Mouse (Mus musculus) kidney, embryonic 14.5 days (tissue): ENCODE measurements at regions not wholly inside any gene's neighbourhood (a gene's known extent, or its start where the extent isn't known, plus 50 kb on each side); places are given as distances from the start of the nearest gene placed in this dataset.

Source experiments
- ATAC-seq: fragments of 200-750 bp; cut with Nextera tagmentation; 2 replicates; pipeline ENCODE4 v1.8.0; 2017; ENCODE audit warnings: moderate number of reproducible peaks, mild to moderate bottlenecking, moderate TSS enrichment, moderate library complexity; ENCODE audit not compliant: low FRiP score, low TSS enrichment
- H3K27ac ChIP-seq: fragments of 300-500 bp; sonication (generic); 2 replicates; pipeline ENCODE4 v1.5.1; 2014; ENCODE audit warnings: low read depth, mild to moderate bottlenecking, low read length, moderate library complexity, mixed read lengths
- H3K27me3 ChIP-seq: fragments of 300-500 bp; sonication (generic); 2 replicates; pipeline ENCODE4 v1.6.1; 2014; ENCODE audit warnings: mild to moderate bottlenecking, low read length; ENCODE audit not compliant: control insufficient read depth, insufficient read depth
- H3K36me3 ChIP-seq: fragments of 300-500 bp; sonication (generic); 2 replicates; pipeline ENCODE4 v1.6.1; 2014; ENCODE audit warnings: low read length, mixed read lengths; ENCODE audit not compliant: control insufficient read depth, insufficient read depth
- H3K4me1 ChIP-seq: fragments of 300-500 bp; sonication (generic); 2 replicates; pipeline ENCODE4 v1.6.1; 2014; ENCODE audit warnings: low read length, mixed read lengths; ENCODE audit not compliant: control insufficient read depth, insufficient read depth
- H3K4me2 ChIP-seq: fragments of 300-500 bp; sonication (generic); replicated peaks from 2 replicates; pipeline ENCODE4 v1.6.1; 2014; ENCODE audit warnings: low read depth, mild to moderate bottlenecking, low read length
- H3K4me3 ChIP-seq: fragments of 300-500 bp; sonication (generic); 2 replicates; pipeline ENCODE4 v1.5.1; 2014; ENCODE audit warnings: mild to moderate bottlenecking, low read length
- H3K9ac ChIP-seq: fragments of 300-500 bp; sonication (generic); 2 replicates; pipeline ENCODE4 v1.6.1; 2014; ENCODE audit warnings: low read depth, mild to moderate bottlenecking, low read length, moderate library complexity
- H3K9me3 ChIP-seq: fragments of 300-500 bp; sonication (generic); 2 replicates; pipeline ENCODE4 v1.6.1; 2016; ENCODE audit warnings: low read length; ENCODE audit not compliant: control insufficient read depth
- WGBS: fragments of 180-500 bp; shearing (Covaris S2); extraction: QIAGEN DNeasy Blood & Tissue Kit; methylation state at CpG from one replicate; pipeline ENCODE4 v1.1.7; 2014; 5-methylcytosine and 5-hydroxymethylcytosine counted together

DNA sequence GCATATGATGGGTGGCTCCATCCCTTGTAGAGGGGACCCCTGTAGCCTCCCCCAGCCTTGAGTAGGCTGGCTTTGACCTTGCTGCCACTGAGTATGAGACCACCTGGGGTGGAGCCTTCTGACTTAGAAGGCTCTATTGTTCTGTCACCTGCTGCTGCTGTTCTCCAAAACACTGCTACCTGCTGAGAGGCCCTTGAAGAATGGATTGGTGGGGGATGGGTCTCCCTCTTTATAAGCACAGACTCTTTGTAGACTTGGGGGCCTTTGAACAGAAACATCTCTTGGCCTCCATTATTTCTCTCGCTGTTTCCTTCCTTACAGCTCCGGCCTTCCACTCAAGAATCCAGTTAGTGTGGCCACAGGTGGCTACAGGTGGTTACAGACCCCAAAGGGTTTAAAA lies 576.1 kb upstream of the 4930452B06Rik start:
- no peak overlapping the region for H3K9ac ChIP-seq
- no peak for ATAC-seq
- no peaks in the 10 kb centered on the region for H3K36me3 ChIP-seq
- no peaks in the 10 kb centered on the region for H3K9me3 ChIP-seq
- H3K4me2 ChIP-seq: no peak overlapping the region
- H3K27ac ChIP-seq: no peak overlapping the region
- WGBS: 51% methylated on average over 2 of the region's 2 CpGs
- H3K27me3 ChIP-seq: no peaks in the 10 kb centered on the region
- H3K4me1 ChIP-seq: no peaks in the 10 kb centered on the region
- no peak overlapping the region for H3K4me3 ChIP-seq

GRCm38 (mm10) chr14:9227670-9228069 lies 561.6 kb upstream of the 4930452B06Rik start:
- Histone ChIP-seq H3K9ac (no peak overlapping the region), H3K4me2 (no peak overlapping the region), H3K36me3 (no peaks in the 10 kb centered on the region), H3K27me3 (no peaks in the 10 kb centered on the region), H3K4me3 (no peak overlapping the region), H3K4me1 (no peaks in the 10 kb centered on the region), H3K27ac (no peak overlapping the region), H3K9me3 (no peaks in the 10 kb centered on the region)
- ATAC-seq: no peak
- WGBS: 81% methylated on average over 6 of the region's 6 CpGs

GRCm38 (mm10) chr14:9200246-9200645 lies 534.2 kb upstream of the 4930452B06Rik start:
- WGBS: 75% methylated on average over 2 of the region's 2 CpGs
- H3K27me3 ChIP-seq: no peaks in the 10 kb centered on the region
- H3K36me3 ChIP-seq: no peaks in the 10 kb centered on the region
- no peak for ATAC-seq
- no peak overlapping the region for H3K27ac ChIP-seq
- H3K4me3 ChIP-seq: no peak overlapping the region
- H3K9ac ChIP-seq: no peak overlapping the region
- H3K4me2 ChIP-seq: no peak overlapping the region
- no peaks in the 10 kb centered on the region for H3K4me1 ChIP-seq
- no peaks in the 10 kb centered on the region for H3K9me3 ChIP-seq

- no peak overlapping the region for H3K9ac ChIP-seq
- no peaks in the 10 kb centered on the region for H3K36me3 ChIP-seq
- no peak overlapping the region for H3K27ac ChIP-seq
- no peaks in the 10 kb centered on the region for H3K27me3 ChIP-seq
- H3K4me2 ChIP-seq: no peak overlapping the region
- H3K9me3 ChIP-seq: no peaks in the 10 kb centered on the region
- no peak overlapping the region for H3K4me3 ChIP-seq
- no peaks in the 10 kb centered on the region; the same call in 1 of the 2 replicates for H3K4me1 ChIP-seq
- 47% methylated on average over 4 of the region's 4 CpGs for WGBS
- peak; percentile 59; the same call in 1 of the 2 replicates for ATAC-seq
Observed at GRCm38 (mm10) chr14:9192122-9192769, 526.2 kb upstream of the 4930452B06Rik start.

DNA sequence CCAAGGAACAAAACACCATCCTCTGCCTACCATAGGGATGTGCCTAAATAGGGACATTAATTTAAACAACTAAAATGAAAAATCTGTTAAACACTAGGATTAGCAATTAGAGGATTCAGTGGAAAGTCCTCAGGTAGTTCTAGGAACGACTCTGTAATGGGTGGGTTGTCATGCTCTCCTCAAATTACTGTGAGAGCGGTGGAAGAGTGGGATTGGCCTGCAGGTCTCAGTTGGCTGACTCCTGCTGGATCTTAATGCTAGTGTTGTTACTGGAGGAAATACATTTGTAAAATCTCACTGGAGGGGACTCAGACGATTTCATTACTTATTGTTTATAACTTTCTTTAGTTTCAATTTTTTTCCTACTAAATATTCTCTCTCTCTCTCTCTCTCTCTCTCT lies 525.6 kb upstream of the 4930452B06Rik start:
- no peaks in the 10 kb centered on the region for H3K36me3 ChIP-seq
- 33% methylated on average over 3 of the region's 3 CpGs for WGBS
- H3K27me3 ChIP-seq: no peaks in the 10 kb centered on the region
- no peak overlapping the region for H3K4me3 ChIP-seq
- H3K9me3 ChIP-seq: no peaks in the 10 kb centered on the region
- ATAC-seq: peak; percentile 81; the same call in 1 of the 2 replicates
- no peak overlapping the region for H3K4me2 ChIP-seq
- H3K27ac ChIP-seq: no peak overlapping the region
- no peaks in the 10 kb centered on the region; the same call in 1 of the 2 replicates for H3K4me1 ChIP-seq
- no peak overlapping the region for H3K9ac ChIP-seq

DNA sequence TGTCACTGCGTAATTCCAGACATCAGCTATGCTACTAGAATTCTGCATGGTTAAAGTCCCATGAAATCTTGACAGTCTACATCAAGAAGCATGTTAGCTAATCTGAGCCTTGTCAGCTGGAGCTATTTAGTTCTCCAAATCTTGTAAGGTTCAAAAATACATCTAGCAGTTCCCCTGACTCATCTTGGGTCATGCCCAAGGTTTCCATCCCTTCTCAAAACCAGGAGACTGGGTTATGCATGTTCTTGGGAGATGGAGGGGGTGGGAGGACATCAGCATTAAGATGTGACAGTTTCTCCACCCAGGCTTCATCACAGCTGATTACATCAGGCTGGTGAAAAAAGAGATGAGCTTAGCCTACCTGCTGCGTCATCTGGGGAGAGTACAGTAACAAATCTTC lies 495.3 kb upstream of the 4930452B06Rik start:
- H3K9me3 ChIP-seq: no peaks in the 10 kb centered on the region
- no peaks in the 10 kb centered on the region for H3K4me1 ChIP-seq
- H3K4me2 ChIP-seq: no peak overlapping the region
- no peak overlapping the region for H3K27ac ChIP-seq
- H3K9ac ChIP-seq: no peak overlapping the region
- no peaks in the 10 kb centered on the region for H3K36me3 ChIP-seq
- H3K27me3 ChIP-seq: no peaks in the 10 kb centered on the region
- no peak overlapping the region for H3K4me3 ChIP-seq
- 89% methylated on average over 2 of the region's 2 CpGs for WGBS
- ATAC-seq: no peak

GRCm38 (mm10) chr14:9157941-9158340 lies 491.9 kb upstream of the 4930452B06Rik start:
- no peak overlapping the region for H3K4me2 ChIP-seq
- no peaks in the 10 kb centered on the region for H3K27me3 ChIP-seq
- H3K9ac ChIP-seq: no peak overlapping the region
- no peaks in the 10 kb centered on the region for H3K4me1 ChIP-seq
- H3K9me3 ChIP-seq: no peaks in the 10 kb centered on the region
- WGBS: 31% methylated on average over 3 of the region's 3 CpGs
- H3K27ac ChIP-seq: no peak overlapping the region
- ATAC-seq: no peak
- H3K36me3 ChIP-seq: no peaks in the 10 kb centered on the region
- no peak overlapping the region for H3K4me3 ChIP-seq

DNA sequence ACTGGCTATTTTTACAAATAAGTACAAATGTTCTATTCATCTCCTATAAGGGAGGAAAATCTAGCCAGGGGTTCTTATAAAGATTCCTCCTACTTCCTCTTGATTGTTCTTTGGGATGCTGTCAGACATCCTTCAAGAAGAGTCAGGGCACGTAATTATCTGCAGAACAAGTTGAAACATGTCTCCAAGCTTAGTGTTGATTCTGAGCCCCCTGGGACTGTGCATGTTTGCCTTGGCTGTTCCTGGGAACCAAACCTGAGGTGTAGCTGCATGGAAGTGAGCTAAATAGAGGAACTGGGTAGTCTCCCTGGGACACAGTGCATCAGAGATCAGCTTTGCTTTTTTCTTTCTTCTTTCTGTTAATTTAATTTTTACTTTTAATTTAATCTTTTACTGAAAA lies 484.8 kb upstream of the 4930452B06Rik start:
- H3K9ac ChIP-seq: no peak overlapping the region
- H3K27ac ChIP-seq: no peak overlapping the region
- H3K9me3 ChIP-seq: no peaks in the 10 kb centered on the region
- no peak overlapping the region for H3K4me3 ChIP-seq
- H3K27me3 ChIP-seq: no peaks in the 10 kb centered on the region
- H3K4me1 ChIP-seq: no peaks in the 10 kb centered on the region
- no peak overlapping the region for H3K4me2 ChIP-seq
- no peak for ATAC-seq
- WGBS: 46% methylated on average over 1 of the region's 1 CpGs
- H3K36me3 ChIP-seq: no peaks in the 10 kb centered on the region

- 86% methylated on average over 4 of the region's 4 CpGs for WGBS
- no peaks in the 10 kb centered on the region for H3K4me1 ChIP-seq
- no peak overlapping the region for H3K4me3 ChIP-seq
- no peaks in the 10 kb centered on the region for H3K27me3 ChIP-seq
- H3K4me2 ChIP-seq: no peak overlapping the region
- no peaks in the 10 kb centered on the region for H3K9me3 ChIP-seq
- no peak overlapping the region for H3K9ac ChIP-seq
- no peak for ATAC-seq
- no peak overlapping the region for H3K27ac ChIP-seq
- H3K36me3 ChIP-seq: no peaks in the 10 kb centered on the region
Observed at GRCm38 (mm10) chr14:9146595-9147219, 480.7 kb upstream of the 4930452B06Rik start.
